16 mouse cellular contexts compared by ENCODE assay signal in genomic region chr16:95151499-95151898, GRCm38 (mm10).
"Had no signal": no experiment of that assay in that cellular context is flagged by ENCODE, and none has a peak within 500 bp of the region (broad histone marks: within the 10 kb centered on the region; RNA-seq: fewer than 3 reads in every experiment).

No protein-coding gene starts in this region.

- H3K4me2 ChIP-seq: neural tube, embryonic 13.5 days; neural tube, embryonic 15.5 days; stomach, embryonic 15.5 days had no signal

- H3K27ac ChIP-seq: neural tube, embryonic 13.5 days; neural tube, embryonic 15.5 days; stomach, embryonic 15.5 days; stomach, postnatal 0 days had no signal

- H3K4me1 ChIP-seq: neural tube, embryonic 15.5 days; stomach, embryonic 15.5 days had no signal

- H3K9ac ChIP-seq: neural tube, embryonic 13.5 days; neural tube, embryonic 15.5 days; stomach, embryonic 15.5 days had no signal

- H3K36me3 ChIP-seq: neural tube, embryonic 13.5 days; neural tube, embryonic 15.5 days; stomach, embryonic 15.5 days had no signal

- H3K9me3 ChIP-seq: neural tube, embryonic 13.5 days; neural tube, embryonic 15.5 days; stomach, embryonic 15.5 days had no signal

- DNase-seq: retina, postnatal 1 day; right cerebral cortex, adult 18-20 months; right cerebral cortex, postnatal 14 days; right cerebral cortex, postnatal 25 days; right cerebral cortex, postnatal 4 days; spleen, adult 18-20 months; thymus, adult 18-20 months; thymus, adult 2 months; thymus, postnatal 14 days; thymus, postnatal 25 days; thymus, postnatal 36 days; thymus, postnatal 4 days had no signal

- H3K27me3 ChIP-seq: neural tube, embryonic 13.5 days; neural tube, embryonic 15.5 days; stomach, embryonic 15.5 days had no signal

- H3K4me3 ChIP-seq: neural tube, embryonic 13.5 days; neural tube, embryonic 15.5 days; stomach, embryonic 15.5 days had no signal
